Mouse (Mus musculus) megakaryocyte, embryonic 14.5 days (primary cell): ENCODE results near the gene Cstf3. TPM values are rescaled to one million over a fixed set of nuclear protein-coding genes. Genes with fewer than 3 reads are reported as not detected.

Experiments
- H3K27me3 ChIP-seq: replicated peaks from 2 replicates; pipeline ENCODE3; 2012; ENCODE audit warnings: inconsistent platforms
- H3K36me3 ChIP-seq: replicated peaks from 2 replicates; pipeline ENCODE3; 2012; ENCODE audit warnings: low read length, inconsistent platforms, mixed read lengths
- H3K4me1 ChIP-seq: 2 replicates; pipeline ENCODE4 v1.6.1; 2012; ENCODE audit warnings: inconsistent platforms
- H3K4me3 ChIP-seq: replicated peaks from 2 replicates; pipeline ENCODE3; 2012; ENCODE audit warnings: moderate library complexity, mild to moderate bottlenecking, inconsistent platforms
- H3K9me3 ChIP-seq: 2 replicates; pipeline ENCODE4 v1.6.1; 2012; ENCODE audit warnings: inconsistent platforms
- FLI1 ChIP-seq: IDR thresholded peaks from 2 replicates; pipeline ENCODE4 v1.6.1; 2012; ENCODE audit warnings: low read length, inconsistent platforms, mixed read lengths
- GATA1 ChIP-seq: IDR thresholded peaks from 3 replicates; pipeline ENCODE4 v1.6.1; 2012; ENCODE audit warnings: mixed read lengths, low read length, inconsistent platforms, borderline replicate concordance
- polyA plus RNA-seq: library from polyadenylated mRNA; stranded (reverse); fragments of >175 nt; gene quantifications from 2 replicates; pipeline ENCODE4 v1.2.3, GENCODE M21; 2012; ENCODE audit warnings: low replicate concordance; ENCODE audit not compliant: insufficient read depth

The Cstf3 gene
- polyA plus RNA-seq, 1 experiment, result 1.6 TPM

DNA sequence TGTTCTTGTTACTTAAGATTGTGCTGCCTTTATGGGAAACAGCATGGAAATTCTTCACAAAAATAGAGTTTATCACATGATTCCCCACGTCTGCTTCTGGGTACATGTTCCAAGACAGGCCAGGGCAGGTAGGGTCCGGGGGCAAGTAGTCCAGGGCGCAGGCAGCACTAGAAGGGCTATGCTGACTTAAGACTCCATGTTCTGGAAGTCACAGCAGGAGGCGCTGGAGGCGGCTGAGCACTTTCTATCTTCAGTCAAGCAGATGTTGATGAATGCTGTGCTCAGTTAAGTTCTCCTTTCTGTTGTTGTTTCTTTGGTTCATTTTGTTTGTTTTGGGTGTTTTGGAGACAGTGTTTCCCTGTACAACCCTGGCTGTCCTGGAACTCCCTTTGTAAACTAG, 14.1 kb upstream of the Cstf3 start:
- Histone ChIP-seq H3K36me3 (no peaks in the 10 kb centered on the region), H3K9me3 (no peaks in the 10 kb centered on the region; the same call in 1 of the 2 replicates), H3K4me3 (no peak overlapping the region)

GRCm38 (mm10) chr2:104578021-104578420, 12.3 kb upstream of the Cstf3 start:
- Histone ChIP-seq H3K4me1 (peaks cover 37% of the 10 kb centered on the region), H3K36me3 (no peaks in the 10 kb centered on the region), H3K9me3 (no peaks in the 10 kb centered on the region; the same call in 1 of the 2 replicates), H3K4me3 (no peak overlapping the region), H3K27me3 (peaks cover 12% of the 10 kb centered on the region)
- TF ChIP-seq FLI1, result no peak
- TF ChIP-seq GATA1, result no peak

More for the DNA sequence above, 14.1 kb upstream of the Cstf3 start:
- H3K27me3 ChIP-seq, result peaks cover 16% of the 10 kb centered on the region
- TF ChIP-seq GATA1 (no peak), FLI1 (no peak)
- peaks cover 28% of the 10 kb centered on the region for H3K4me1 ChIP-seq

GRCm38 (mm10) chr2:104578836-104579604, 11.3 kb upstream of the Cstf3 start:
- Histone ChIP-seq H3K4me1 (peaks cover 37% of the 10 kb centered on the region), H3K9me3 (no peaks in the 10 kb centered on the region), H3K4me3 (no peak overlapping the region), H3K27me3 (peaks cover 12% of the 10 kb centered on the region), H3K36me3 (no peaks in the 10 kb centered on the region)
- no peak for TF ChIP-seq GATA1
- no peak for TF ChIP-seq FLI1

GRCm38 (mm10) chr2:104579784-104580446, 10.4 kb upstream of the Cstf3 start:
- Histone ChIP-seq H3K27me3 (peaks cover 12% of the 10 kb centered on the region), H3K9me3 (no peaks in the 10 kb centered on the region), H3K4me3 (no peak overlapping the region), H3K36me3 (no peaks in the 10 kb centered on the region), H3K4me1 (peaks cover 37% of the 10 kb centered on the region)
- TF ChIP-seq GATA1, result no peak
- TF ChIP-seq FLI1, result no peak

- Histone ChIP-seq H3K9me3 (no peaks in the 10 kb centered on the region), H3K4me1 (peaks cover 37% of the 10 kb centered on the region), H3K36me3 (no peaks in the 10 kb centered on the region), H3K27me3 (peaks cover 12% of the 10 kb centered on the region), H3K4me3 (no peak overlapping the region)
- TF ChIP-seq FLI1, result no peak
- TF ChIP-seq GATA1, result no peak
These were observed 8.9 kb upstream of the Cstf3 start for GRCm38 (mm10) chr2:104581281-104581879.

GRCm38 (mm10) chr2:104583032-104583431, 7.3 kb upstream of the Cstf3 start:
- no peaks in the 10 kb centered on the region for H3K9me3 ChIP-seq
- no peak overlapping the region for H3K4me3 ChIP-seq
- peaks cover 26% of the 10 kb centered on the region for H3K4me1 ChIP-seq
- TF ChIP-seq GATA1 (no peak), FLI1 (no peak)
- no peaks in the 10 kb centered on the region for H3K36me3 ChIP-seq
- peaks cover 12% of the 10 kb centered on the region for H3K27me3 ChIP-seq

DNA sequence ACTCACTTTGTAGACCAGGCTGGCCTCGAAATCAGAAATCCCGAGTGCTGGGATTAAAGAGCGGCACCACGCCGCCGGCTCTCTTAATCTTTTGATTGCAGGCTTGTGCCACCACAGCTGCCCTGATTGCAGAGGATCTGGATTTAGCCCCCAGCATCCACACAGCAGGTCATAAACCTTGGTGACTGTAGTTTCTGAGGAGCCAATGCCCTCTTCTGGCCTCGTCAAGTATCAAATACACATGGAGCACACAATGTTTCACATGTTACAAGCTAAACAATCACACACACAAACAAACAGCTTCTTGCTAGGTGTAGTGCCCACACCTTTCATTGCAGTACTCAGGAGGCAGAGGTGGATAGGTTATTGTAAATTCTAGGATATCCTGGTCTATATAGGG, 6.1 kb upstream of the Cstf3 start:
- H3K4me1 ChIP-seq, result peaks cover 22% of the 10 kb centered on the region
- no peaks in the 10 kb centered on the region for H3K36me3 ChIP-seq
- no peak overlapping the region for H3K4me3 ChIP-seq
- TF ChIP-seq FLI1, result no peak
- TF ChIP-seq GATA1, result no peak
- H3K9me3 ChIP-seq, result no peaks in the 10 kb centered on the region
- H3K27me3 ChIP-seq, result peaks cover 8% of the 10 kb centered on the region

DNA sequence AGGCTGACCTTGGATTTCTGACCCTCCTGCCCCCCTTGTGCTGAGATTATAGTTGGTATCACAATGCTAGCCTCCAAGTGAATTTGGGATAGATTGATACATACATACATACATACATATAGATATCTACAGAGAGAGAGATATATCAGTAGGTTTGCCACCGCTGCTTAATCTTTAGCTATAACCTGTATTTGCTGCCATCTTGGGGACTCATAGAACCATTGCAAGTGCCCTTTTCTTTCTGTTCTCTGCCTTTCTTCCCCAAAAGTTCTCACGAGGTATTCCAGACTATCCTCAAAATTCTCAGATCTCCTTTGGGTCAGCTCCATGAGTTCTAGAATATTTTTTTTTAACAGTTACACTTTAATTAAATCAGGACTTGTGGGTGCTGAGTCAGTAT, 4.7 kb upstream of the Cstf3 start:
- H3K27me3 ChIP-seq, result no peaks in the 10 kb centered on the region
- peaks cover 18% of the 10 kb centered on the region for H3K4me1 ChIP-seq
- no peak for TF ChIP-seq GATA1
- TF ChIP-seq FLI1, result no peak
- H3K4me3 ChIP-seq, result no peak overlapping the region
- H3K36me3 ChIP-seq, result no peaks in the 10 kb centered on the region
- no peaks in the 10 kb centered on the region for H3K9me3 ChIP-seq

GRCm38 (mm10) chr2:104588552-104588951, 1.8 kb upstream of the Cstf3 start:
- Histone ChIP-seq H3K4me3 (no peak overlapping the region), H3K9me3 (no peaks in the 10 kb centered on the region), H3K4me1 (peaks cover 20% of the 10 kb centered on the region), H3K27me3 (no peaks in the 10 kb centered on the region), H3K36me3 (peaks cover 7% of the 10 kb centered on the region)
- no peak for TF ChIP-seq GATA1
- TF ChIP-seq FLI1, result no peak

DNA sequence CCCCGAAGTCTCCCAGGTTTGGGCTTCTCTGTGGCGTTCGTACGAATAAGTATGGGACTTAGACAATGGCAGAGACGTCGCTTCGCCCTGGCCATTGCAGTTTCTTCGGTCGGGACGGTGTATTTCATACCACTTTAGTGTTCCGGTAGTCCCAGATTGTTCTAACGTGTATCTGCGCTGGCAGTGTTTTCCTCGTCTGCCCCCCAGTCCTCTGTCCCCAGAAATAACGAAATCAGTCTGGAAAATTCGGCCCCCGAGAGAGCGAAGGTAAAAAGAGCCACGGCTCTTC, 450 bp downstream of the Cstf3 start:
- H3K4me1 ChIP-seq, result peaks cover 37% of the 10 kb centered on the region
- peaks cover 12% of the 10 kb centered on the region for H3K36me3 ChIP-seq
- H3K9me3 ChIP-seq, result no peaks in the 10 kb centered on the region
- peak overlapping the region; percentile 100 for H3K4me3 ChIP-seq
- no peaks in the 10 kb centered on the region for H3K27me3 ChIP-seq
- TF ChIP-seq FLI1, result no peak
- TF ChIP-seq GATA1, result no peak
